Mouse (Mus musculus) left cerebral cortex, adult 9 months (tissue): Measurements from ENCODE around the gene Nr2f1.

Experiments
- DNase-seq, 2 experiments: peaks; one replicate each; pipeline ENCODE4 v3.0.0; 2022; ENCODE audit warnings: low spot score in 2 of 2

Gene Nr2f1

GRCm38 (mm10) chr13:78180261-78180660 lies 19.3 kb downstream of the Nr2f1 start:
- DNase-seq = no peak

GRCm38 (mm10) chr13:78179312-78180097 lies 20.1 kb downstream of the Nr2f1 start:
- no peak for DNase-seq

DNA sequence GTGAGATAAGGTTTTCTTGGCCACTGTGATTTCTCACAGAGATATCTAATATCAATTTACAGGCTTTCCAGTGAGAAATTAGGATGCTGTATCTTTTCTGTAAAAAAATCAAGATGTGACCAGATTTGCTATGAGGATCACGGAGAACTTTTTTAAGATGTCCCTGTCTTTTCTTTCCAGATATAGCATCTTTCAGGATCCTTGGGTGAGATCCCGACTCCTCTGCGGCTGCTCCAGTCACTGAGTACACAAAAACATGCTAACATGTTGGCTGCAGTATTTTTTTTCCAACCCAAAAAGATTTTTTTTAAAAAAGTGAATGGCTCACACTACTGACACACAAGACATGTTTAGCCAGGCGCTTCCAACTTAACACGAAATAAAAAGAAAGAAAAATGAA lies 20.8 kb downstream of the Nr2f1 start:
- no peak for DNase-seq

- no peak for DNase-seq
Observed at GRCm38 (mm10) chr13:78178021-78178420, 21.5 kb downstream of the Nr2f1 start.

GRCm38 (mm10) chr13:78177381-78177950 lies 22.1 kb downstream of the Nr2f1 start:
- no peak for DNase-seq

DNA sequence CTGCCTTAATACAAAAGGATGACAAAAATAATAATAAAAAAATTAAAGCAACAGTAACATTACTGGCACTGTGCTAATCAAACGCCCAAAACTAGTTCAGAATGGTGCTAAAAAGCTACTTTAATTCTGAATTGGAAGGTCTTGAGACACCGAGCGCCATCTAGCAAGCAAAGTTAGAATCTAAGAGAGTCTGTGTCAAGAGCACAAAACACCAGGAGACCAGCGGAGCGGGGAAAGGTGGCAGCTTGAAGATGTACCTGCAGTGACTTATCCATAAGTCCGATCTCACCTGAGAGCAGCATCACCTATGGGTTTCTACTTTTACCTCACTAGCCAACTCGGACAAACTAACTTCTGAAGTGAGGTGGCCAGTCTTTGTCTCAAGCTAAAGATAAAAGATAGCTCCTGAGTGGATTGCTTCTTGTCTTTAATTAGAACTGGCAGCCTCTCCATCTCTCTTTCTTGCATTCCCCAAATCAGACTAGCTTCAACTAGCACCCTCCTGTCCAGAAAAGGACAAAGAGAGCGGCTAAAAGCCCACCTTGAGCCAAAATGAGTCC lies 23.7 kb downstream of the Nr2f1 start:
- DNase-seq = no peak

GRCm38 (mm10) chr13:78174891-78175290 lies 24.7 kb downstream of the Nr2f1 start:
- no peak for DNase-seq

- DNase-seq = no peak
Observed at GRCm38 (mm10) chr13:78174191-78174590, 25.4 kb downstream of the Nr2f1 start.

GRCm38 (mm10) chr13:78172861-78173260 lies 26.7 kb downstream of the Nr2f1 start:
- no peak for DNase-seq

GRCm38 (mm10) chr13:78171984-78172636 lies 27.4 kb downstream of the Nr2f1 start:
- no peak for DNase-seq

GRCm38 (mm10) chr13:78171320-78171719 lies 28.2 kb downstream of the Nr2f1 start:
- DNase-seq = no peak

- DNase-seq = no peak
Observed at GRCm38 (mm10) chr13:78168166-78168565, 31.4 kb downstream of the Nr2f1 start.

- no peak for DNase-seq
Observed at GRCm38 (mm10) chr13:78164941-78165340, 34.6 kb downstream of the Nr2f1 start.

GRCm38 (mm10) chr13:78163087-78163958 lies 36.2 kb downstream of the Nr2f1 start:
- peak in 1 of 2 experiments; percentile 80 for DNase-seq

DNA sequence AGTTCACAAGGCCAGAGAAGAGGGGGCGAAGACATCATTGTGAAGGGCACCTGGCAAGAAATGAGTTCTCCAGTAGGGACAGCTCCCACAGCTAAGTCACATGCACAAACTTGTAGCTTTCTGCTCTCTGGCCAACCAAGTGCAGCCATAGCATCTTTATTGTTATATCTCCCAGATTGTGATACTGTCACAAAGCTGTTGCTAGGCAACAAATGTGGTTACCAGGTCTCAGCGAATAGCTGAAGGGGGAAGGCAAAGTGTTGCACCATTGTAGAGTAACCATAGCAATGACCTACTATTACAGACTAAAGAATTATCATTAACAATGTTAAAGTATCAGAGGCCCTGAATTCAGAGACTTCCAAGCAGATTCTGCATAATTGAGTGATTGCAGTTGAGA lies 37.4 kb downstream of the Nr2f1 start:
- no peak for DNase-seq

DNA sequence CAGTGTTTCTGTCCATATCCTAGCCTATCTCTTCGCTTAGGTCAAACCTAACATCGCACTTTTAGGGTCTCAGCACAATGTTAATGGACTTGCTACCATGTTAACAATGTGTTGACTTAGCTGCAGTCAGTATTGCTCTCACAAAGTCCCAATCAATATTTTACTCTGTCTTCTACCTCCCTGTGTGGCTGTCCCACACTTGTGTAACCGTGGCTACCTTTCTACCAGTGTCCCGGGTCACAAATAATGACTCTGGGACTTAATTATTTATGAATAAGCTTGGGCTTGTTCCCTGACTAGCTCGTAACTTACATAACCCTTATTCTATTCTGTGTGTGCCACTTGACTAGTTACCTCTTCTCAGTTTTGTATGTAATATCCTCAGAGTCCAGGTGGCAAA lies 42.1 kb downstream of the Nr2f1 start:
- DNase-seq = no peak
